Mouse (Mus musculus): ENCODE data around the gene Thra.

Thra gene

DNA sequence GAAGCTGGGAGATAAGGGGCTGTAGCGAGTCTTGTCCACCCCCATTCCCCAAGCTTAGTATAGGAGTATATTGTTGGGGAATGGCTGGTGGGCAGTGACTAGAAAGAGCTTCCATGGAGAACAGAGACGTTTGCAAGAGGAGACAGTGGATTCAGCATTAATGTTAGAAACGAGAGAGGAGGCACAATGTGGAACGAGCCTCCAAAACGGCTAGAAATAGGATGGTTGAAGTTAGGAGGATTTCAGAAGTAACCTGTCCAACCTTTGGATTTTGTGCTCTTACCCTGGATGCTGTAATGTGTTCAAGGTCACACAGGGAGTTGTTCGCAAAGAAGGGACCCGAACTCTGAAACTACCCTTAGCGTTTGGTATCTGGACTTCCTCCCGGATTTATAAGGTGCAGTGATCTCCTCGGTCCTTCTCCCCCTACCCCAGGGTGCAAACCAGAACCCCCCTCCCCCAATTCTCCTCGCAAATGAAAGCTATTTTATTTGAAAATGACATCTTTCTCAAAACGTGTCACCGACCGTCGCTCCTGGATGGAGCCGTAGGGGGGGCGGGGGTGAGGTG is 698 bp downstream of the Thra start:
- in situ Hi-C loops (cut with MboI; ENCODE audit: low pct_unique_long_range_greater_than_20kb in 1 of 2, low sequenced_read_pairs in 2 of 2, unreplicated experiment in 1 of 2), result no loop called here

DNA sequence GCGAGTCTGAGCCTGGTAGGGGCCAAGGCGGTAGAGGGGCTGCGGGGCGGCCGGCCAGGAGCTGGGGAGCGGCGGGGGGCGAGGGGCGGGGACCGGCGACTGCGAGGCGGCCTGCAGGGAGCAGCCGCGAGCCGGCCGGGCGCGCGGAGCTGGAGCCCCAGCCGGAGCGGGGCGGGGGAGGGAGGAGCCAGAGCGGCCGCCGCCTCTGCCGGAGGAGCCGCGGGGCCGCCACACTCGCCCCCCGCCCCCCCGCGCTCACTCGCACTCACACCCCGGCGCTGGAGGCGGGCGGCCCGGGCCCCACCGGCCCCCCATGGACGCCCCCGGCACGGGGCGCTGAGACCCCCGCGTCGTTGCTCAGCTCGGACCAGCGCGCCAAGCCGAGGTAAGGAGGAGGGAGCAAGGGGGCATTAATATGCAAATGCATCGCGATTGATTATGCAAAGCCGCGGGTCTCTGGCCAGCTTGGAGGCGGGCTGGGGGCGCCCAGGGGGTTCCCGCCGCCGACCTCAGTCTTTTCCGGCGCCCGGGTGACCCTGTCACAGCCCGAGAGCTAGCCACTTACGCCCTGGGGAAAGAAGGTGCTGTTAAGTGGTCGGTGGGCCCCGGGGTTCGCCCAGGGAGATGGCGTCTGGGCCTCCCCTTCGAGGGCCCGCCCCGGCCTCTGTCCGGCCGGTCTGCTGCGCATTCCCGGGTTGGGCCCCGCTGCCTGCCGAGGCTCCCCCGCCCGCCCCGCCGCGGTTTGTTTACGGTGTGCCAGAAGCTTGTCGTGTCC is 1.4 kb downstream of the Thra start:
- in situ Hi-C loops (cut with MboI; ENCODE audit: low pct_unique_long_range_greater_than_20kb in 1 of 2, low sequenced_read_pairs in 2 of 2, unreplicated experiment in 1 of 2), result no loop called here

DNA sequence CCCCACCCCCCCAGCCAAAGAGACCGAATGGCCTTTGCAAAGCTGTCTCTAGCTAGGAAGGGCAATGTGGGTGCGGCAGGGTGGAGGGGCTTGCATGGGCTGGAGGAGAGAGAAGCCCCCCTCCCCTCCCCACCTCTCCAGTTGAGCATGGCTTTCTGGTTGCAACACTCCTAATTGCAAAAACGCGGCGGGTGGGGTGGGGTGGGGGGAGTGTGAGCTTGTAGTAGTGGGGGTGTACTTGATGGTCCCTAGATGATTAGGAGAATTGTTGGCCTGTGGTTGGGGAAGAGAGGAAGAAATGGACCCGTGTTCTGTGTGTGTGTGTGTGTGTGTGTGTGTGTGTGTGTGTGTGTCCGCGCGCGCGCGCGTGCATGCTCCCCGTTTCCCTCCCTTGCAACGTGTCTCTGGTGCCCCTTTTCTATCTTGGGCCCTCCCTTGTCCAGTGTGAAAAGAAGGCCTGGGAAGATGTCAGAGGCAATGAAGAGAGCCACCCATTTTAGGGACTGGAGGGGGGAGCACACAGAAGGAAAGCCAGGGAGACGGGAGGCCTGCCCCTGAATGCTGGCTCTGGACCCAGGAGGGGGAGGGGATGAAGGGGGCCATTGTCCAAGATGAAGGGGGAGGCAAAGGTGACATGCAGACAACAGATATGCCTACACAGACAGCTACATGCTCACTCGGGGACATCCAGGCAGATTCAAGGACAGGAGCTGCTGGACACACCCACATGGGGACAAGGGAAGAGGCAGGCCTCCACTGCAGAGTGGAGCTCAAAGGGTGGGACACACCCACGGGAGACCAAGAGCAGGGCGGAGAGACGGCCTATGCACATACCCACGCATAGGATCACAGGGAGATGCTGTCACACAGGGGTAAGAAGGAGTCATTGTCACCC is 2.2 kb downstream of the Thra start:
- in situ Hi-C loops (cut with MboI; ENCODE audit: low pct_unique_long_range_greater_than_20kb in 1 of 2, low sequenced_read_pairs in 2 of 2, unreplicated experiment in 1 of 2), result no loop called here

DNA sequence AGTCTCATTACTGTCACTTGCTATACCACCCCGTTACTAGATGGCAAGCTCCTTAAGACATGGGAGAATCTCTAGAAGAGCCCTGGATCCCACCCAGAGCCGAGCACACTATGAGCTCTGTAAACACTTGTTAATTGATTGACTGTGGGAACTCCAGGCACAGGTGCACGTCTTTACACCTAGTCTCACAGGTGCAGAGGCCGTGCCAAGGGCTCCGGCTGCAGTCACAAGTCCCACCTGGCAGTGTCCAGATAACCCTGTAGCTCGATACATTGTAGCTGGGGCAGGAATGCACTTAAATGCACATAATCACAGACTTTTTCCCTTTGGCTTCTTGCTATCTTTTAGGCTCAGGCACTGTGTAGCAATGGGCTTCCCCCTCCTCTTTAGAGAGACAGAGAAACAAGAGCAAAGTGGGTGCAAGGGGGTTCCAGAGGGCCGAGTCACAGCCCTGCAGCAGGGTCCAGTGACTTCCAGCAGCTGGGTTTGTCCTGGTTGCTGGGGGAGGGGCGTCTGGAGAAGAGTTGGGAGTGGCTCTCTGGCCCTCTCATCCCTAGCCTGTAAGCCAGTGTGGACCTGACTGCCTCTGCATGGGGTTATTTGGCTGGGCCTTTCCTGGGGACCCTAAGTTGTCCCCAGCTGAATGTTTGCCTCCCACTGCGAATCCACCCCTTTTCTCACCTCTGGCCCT is 3.4 kb downstream of the Thra start:
- in situ Hi-C loops (cut with MboI; ENCODE audit: low pct_unique_long_range_greater_than_20kb in 1 of 2, low sequenced_read_pairs in 2 of 2, unreplicated experiment in 1 of 2), result no loop called here

DNA sequence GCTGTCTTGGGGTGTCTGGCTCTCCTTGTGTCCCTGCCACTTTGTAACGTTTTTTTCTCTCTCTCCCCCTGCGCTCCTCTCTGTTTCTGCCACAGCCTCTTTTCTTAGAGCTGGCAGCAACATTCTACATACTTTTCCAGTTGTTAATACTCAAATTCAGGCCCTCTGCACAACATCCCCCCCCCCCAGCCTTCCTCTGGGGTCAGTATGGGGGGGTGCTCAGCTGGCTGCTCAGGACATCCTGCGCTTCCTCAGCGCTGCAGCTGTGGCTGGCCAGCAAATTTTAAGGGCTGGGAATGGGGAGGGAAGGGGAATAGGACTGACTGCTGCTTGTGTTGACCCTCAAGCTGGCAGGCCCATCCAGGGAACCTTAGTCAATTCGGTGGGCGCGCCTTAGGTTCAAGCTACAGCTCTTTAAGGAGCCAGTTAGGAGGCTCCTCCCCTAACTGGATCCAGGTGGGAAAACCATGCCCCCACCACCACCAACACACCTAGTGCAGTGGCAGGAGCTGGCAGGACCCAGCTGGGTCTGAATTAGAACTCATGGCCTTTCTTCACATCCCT is 4.1 kb downstream of the Thra start:
- in situ Hi-C loops (cut with MboI; ENCODE audit: low pct_unique_long_range_greater_than_20kb in 1 of 2, low sequenced_read_pairs in 2 of 2, unreplicated experiment in 1 of 2), result no loop called here

- in situ Hi-C loops (cut with MboI; ENCODE audit: low pct_unique_long_range_greater_than_20kb in 1 of 2, low sequenced_read_pairs in 2 of 2, unreplicated experiment in 1 of 2), result no loop called here
Observed at GRCm38 (mm10) chr11:98745932-98746853, 5.8 kb downstream of the Thra start.

GRCm38 (mm10) chr11:98746855-98747693 is 6.6 kb downstream of the Thra start:
- in situ Hi-C loops (cut with MboI; ENCODE audit: low pct_unique_long_range_greater_than_20kb in 1 of 2, low sequenced_read_pairs in 2 of 2, unreplicated experiment in 1 of 2), result no loop called here

GRCm38 (mm10) chr11:98747804-98748505 is 7.5 kb downstream of the Thra start:
- in situ Hi-C loops (cut with MboI; ENCODE audit: low pct_unique_long_range_greater_than_20kb in 1 of 2, low sequenced_read_pairs in 2 of 2, unreplicated experiment in 1 of 2), result no loop called here

DNA sequence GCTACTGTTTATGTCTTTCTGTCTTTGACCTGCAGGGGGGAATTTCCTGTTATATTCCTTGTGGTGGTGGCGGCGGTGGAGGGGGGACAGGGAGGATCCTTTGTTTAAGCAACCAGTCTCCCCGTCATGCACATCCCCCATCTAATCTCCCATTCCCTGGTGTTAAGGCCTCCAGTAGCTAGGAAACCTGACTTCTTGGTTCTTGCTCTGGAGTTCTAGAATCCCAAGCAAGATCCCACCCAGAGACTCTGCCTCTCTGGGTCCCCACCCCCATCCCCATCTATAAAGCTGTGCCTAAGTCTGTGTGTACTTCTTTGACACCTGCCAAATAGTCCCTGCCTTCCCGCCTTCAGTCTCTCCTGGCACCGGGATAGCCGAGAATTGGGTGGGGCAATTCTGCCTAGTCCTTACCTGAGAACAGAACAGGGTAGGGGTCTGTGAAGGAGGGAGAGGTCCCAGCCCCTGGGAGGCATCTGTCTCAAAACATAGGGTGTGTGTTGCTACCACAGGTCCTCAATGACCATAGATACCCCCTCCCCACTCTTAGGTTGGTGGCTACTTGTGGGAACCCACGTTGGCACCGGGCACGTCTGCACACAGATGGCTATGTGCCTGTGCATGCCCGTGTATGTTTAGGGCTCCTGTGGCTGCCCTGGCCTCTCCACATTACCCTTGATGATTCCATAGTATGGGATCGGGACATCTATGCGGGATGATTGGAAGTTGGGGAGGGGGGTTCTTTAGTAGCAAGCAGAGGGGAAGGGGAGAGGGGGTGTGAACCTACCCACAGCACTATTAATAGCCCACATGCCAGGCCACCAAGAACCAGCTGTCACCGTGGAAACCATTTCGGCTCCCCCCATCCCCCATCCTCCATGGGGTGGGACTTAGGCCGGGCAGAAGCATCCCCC is 8.3 kb downstream of the Thra start:
- in situ Hi-C loops (cut with MboI; ENCODE audit: low pct_unique_long_range_greater_than_20kb in 1 of 2, low sequenced_read_pairs in 2 of 2, unreplicated experiment in 1 of 2), result no loop called here

GRCm38 (mm10) chr11:98749716-98750115 is 9.3 kb downstream of the Thra start:
- in situ Hi-C loops (cut with MboI; ENCODE audit: low pct_unique_long_range_greater_than_20kb in 1 of 2, low sequenced_read_pairs in 2 of 2, unreplicated experiment in 1 of 2), result no loop called here

GRCm38 (mm10) chr11:98750351-98751201 is 10.1 kb downstream of the Thra start:
- in situ Hi-C loops (cut with MboI; ENCODE audit: low pct_unique_long_range_greater_than_20kb in 1 of 2, low sequenced_read_pairs in 2 of 2, unreplicated experiment in 1 of 2), result no loop called here

DNA sequence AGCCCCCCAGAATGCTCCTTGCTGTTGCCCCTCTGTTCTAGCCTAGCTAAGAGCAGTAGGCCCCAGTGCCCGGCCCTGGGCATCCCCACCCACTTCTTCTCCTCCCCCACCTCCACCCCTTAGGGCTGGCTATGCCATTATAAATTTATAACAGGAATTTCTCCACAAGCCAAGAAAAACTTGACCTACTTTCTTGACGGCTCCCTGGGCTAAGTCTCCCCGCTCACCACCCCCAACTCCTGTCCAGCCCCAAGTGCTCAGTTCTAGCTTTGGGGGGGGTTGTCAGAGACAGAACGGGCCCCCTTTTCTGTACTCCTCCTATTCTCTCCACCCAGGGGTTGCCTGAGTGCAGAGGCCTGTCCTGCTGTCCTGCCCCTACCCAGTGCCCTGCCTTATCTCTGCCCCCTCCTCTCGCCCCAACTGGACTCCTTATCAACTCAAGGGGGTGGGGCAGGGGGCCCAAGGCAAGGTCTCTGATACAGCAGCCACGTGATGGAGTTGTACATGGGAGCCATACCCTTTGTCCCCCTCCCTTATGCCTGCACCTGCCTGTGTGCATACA is 10.9 kb downstream of the Thra start:
- in situ Hi-C loops (cut with MboI; ENCODE audit: low pct_unique_long_range_greater_than_20kb in 1 of 2, low sequenced_read_pairs in 2 of 2, unreplicated experiment in 1 of 2), result no loop called here

DNA sequence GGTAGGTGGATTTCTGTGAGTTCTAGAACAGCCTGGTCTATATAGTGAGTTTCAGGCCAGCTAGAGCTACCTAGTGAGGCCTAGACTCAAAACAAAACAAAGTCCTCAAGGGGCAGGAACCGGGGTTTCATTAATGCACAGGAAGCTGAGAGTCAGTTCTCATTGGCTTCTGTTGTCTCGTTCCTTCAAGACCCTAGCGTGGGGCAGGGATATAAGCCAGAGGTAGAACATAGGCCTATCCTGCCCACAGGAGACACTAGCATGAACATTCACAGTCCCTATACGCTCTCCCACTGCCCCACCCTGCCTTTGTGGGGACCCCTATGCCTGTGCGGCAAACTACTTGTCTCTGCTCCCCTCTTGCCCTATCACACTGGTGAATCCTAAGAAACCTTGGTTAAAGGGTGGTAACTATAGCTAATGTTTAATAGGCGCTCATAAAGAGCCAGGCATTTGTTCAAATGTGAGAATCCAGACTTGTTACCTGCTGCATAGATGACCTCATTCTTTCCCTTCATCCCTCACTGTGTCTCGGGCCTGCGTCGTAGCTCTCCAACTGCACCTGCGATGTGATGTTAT is 12.2 kb downstream of the Thra start:
- in situ Hi-C loops (cut with MboI; ENCODE audit: low pct_unique_long_range_greater_than_20kb in 1 of 2, low sequenced_read_pairs in 2 of 2, unreplicated experiment in 1 of 2), result no loop called here

DNA sequence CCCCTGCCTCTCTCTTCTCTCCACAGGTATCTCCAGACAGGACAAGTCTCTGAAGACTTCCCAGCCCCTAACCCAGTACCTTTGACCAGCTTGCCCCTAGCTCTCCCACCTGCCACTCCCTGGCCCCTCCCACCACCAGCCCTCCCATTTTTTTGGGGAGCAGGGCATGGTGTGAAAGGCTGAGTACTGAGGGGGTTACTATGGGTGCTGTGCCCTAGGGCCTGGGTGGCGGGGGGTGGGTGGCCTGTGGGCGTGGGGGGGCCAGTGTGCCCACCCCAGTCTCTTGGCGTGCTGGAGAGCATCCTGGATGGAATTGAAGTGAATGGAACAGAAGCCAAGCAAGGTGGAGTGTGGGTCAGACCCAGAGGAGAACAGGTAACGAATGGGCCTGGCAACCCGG is 12.8 kb downstream of the Thra start:
- in situ Hi-C loops (cut with MboI; ENCODE audit: low pct_unique_long_range_greater_than_20kb in 1 of 2, low sequenced_read_pairs in 2 of 2, unreplicated experiment in 1 of 2), result no loop called here
